Mouse (Mus musculus) cerebral cortex, adult 2 months (tissue): ENCODE measurements around the gene Fam71f1.

ENCODE experiments used
- WGBS: fragments of 180-500 bp; shearing (Covaris S2); methylation state at CpG from one replicate; pipeline ENCODE4 v1.1.7; 2018; 5-methylcytosine and 5-hydroxymethylcytosine counted together

Fam71f1 gene

GRCm38 (mm10) chr6:29318879-29319278 is at the start of gene Fam71f1:
Fam71f1 (plus strand) TSS chr6:29319140.
- WGBS: 68% methylated on average over 5 of the region's 5 CpGs

GRCm38 (mm10) chr6:29270961-29271360 is 48.0 kb upstream of the Fam71f1 start:
- 22% methylated on average over 8 of the region's 8 CpGs for WGBS

DNA sequence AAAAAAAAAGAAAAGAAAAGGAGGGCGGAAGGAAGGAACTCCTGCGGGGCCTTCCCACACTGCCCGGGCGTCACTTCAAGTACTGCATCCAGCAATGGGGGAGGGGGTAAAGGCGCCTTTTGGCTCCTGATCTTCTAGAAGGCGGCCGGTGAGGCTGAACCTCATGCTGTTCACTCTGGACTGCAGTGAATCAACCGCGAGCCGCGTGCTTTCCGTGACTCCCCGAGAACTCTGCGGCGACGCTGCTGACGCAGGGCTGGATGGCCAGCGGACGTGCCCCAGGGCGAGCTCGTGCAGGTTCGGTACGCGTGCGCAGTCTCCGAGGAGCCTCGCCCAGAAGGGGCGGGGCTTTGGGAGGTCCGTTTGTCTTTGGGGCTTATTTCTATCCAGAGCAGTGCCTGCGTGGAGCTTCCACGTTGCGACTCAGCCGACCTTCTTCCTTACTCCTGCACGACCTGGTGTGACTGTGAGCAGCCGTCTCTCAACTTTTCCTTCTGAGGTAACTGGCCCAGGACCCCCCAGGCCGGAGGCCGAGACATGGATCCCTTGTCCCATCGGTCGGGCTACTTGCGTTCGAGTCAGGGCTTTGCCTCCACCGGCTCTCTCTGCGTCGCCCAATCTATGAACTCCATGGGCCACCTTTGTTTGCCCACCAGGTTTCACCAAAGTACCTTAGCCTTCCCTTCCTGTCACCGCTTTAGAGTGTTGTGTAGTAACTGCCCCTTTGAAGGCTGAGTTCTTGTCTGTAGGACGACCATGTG is 46.4 kb upstream of the Fam71f1 start, which contains the start of gene Hilpda:
TSS of gene Hilpda (plus strand) at position 177 of the 761 bp plus-strand sequence.
- WGBS: under 1% methylated on average over 46 of the region's 46 CpGs

GRCm38 (mm10) chr6:29276746-29277145 is 42.2 kb upstream of the Fam71f1 start:
- whole genome bisulfite sequencing: 94% methylated on average over 5 of the region's 5 CpGs

- 31% methylated on average over 8 of the region's 8 CpGs for WGBS
Measured at GRCm38 (mm10) chr6:29278513-29279267, 40.2 kb upstream of the Fam71f1 start.

DNA sequence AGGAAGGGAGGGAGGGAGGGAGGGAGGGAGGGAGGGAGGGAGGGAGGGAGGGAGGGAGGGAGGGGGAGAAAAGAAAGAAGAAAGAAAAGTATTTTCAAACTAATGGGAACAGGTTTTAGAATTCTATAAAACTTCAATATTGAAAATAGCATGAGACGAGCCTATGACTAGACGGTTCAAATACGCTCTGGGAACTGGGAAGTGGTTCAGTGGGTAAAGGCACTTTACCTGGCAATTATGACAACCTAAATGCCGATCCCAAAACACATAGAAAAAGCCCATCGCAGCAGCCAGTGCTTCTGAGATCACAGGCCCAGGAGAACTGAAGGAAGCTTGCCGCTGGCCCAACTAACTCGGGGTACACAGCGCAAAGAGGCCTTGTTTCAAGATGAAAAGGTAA is 39.6 kb upstream of the Fam71f1 start, which contains the start of gene Fam71f2:
TSS of gene Fam71f2 (plus strand) at position 301 of the 400 bp plus-strand sequence.
- WGBS: 87% methylated on average over 8 of the region's 8 CpGs

- 49% methylated on average over 7 of the region's 7 CpGs for WGBS
Measured at GRCm38 (mm10) chr6:29280671-29281070, 38.3 kb upstream of the Fam71f1 start.

GRCm38 (mm10) chr6:29286870-29287269 is 32.1 kb upstream of the Fam71f1 start:
- 88% methylated on average over 7 of the region's 7 CpGs for WGBS

DNA sequence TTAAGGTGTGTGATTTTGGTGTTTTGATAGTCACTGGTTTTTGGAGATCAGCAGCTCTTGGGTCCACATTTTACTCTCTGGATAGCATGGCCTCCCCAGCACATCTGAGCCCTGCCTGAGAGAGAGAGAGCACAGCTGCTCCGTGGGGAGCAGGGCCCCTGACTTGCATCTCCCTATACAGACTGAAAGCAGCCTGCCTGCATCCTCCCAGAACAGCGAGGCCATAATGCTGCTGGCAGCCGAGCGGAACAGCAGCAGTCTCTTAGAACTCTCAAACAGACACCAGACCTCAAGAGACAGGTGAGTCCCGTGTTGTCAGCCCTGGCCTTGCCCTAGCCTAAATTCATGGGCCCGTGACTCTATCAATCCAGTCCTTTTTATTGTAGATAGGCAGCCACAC is 31.5 kb upstream of the Fam71f1 start:
- WGBS: 75% methylated on average over 6 of the region's 6 CpGs

DNA sequence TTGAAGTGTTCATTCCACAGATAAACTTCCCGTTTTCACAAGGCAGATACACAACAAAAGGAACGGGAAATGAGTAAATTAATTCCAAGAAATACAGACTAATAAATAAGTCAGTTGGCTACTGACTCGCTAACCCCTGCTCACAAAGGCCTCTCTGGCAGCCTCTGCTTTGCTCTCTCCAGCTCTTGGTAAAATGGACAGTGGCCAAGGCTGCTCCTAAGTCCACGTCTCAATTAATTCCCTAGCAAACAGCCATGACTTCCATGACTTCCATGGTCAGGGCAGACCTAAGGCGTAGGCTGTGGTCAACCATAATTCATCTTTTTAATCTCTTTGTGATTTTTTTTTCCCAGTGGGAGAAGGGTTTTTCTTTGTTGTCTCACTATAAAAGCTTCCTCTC is 31.0 kb upstream of the Fam71f1 start:
- 68% methylated on average over 5 of the region's 5 CpGs for WGBS

GRCm38 (mm10) chr6:29288651-29289050 is 30.3 kb upstream of the Fam71f1 start:
- 69% methylated on average over 6 of the region's 6 CpGs for WGBS

- 36% methylated on average over 2 of the region's 2 CpGs for WGBS
Measured at GRCm38 (mm10) chr6:29299112-29299511, 19.8 kb upstream of the Fam71f1 start.

GRCm38 (mm10) chr6:29303726-29304125 is 15.2 kb upstream of the Fam71f1 start:
- 58% methylated on average over 5 of the region's 5 CpGs for WGBS

GRCm38 (mm10) chr6:29305462-29305861 is 13.5 kb upstream of the Fam71f1 start:
- WGBS: 94% methylated on average over 4 of the region's 4 CpGs

GRCm38 (mm10) chr6:29308846-29309605 is 9.9 kb upstream of the Fam71f1 start:
- 88% methylated on average over 16 of the region's 16 CpGs for WGBS

GRCm38 (mm10) chr6:29313690-29314202 is 5.2 kb upstream of the Fam71f1 start:
- 70% methylated on average over 14 of the region's 14 CpGs for WGBS

- WGBS: 80% methylated on average over 2 of the region's 2 CpGs
Measured at GRCm38 (mm10) chr6:29317286-29317685, 1.7 kb upstream of the Fam71f1 start.

DNA sequence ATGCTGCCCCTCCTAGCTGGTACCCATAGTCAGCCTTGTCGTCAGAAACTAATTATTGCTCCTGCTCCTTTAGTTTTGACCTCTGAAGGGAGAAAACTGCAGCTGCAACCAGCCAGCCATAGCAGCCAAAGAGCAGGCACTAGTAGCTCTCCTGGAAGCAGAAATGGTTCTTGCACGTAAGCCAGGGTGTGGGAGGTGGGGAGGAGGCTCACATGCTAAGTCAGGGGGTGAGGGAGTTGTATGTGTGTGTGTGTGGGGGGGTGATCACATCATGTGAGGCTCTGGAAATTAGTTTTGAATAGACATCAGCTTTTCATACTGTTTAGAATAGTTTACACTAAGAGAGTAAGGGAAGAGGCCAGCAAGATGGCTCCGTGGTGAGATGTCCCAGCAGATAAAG is 999 bp upstream of the Fam71f1 start:
- 76% methylated on average over 3 of the region's 3 CpGs for WGBS

GRCm38 (mm10) chr6:29321586-29321985 is 2.6 kb downstream of the Fam71f1 start:
- WGBS: 82% methylated on average over 6 of the region's 6 CpGs

- WGBS: 96% methylated on average over 7 of the region's 7 CpGs
Measured at GRCm38 (mm10) chr6:29322147-29322546, 3.2 kb downstream of the Fam71f1 start.

DNA sequence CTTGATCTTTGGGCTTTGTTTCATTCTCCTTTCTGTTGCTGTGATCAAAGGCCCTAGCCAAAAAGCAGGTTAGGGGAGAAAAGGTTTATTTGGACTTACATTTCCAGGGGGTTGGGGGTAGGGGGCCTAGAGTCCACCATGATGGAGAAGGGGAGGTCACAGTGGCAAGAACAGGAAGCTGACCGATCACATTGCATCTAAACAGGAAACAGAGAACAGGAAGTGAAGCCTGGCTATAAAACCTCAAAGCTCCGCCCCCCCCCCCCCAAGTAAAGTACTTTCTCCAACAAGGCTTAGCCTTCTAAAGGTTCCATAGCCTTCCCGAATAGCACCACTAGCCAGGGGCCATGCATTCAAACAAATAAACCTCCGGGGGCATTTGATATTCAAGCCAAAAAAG is 3.8 kb downstream of the Fam71f1 start:
- 85% methylated on average over 4 of the region's 4 CpGs for whole genome bisulfite sequencing

- 85% methylated on average over 9 of the region's 9 CpGs for WGBS
Measured at GRCm38 (mm10) chr6:29326961-29327360, 8.0 kb downstream of the Fam71f1 start.
